Mouse (Mus musculus) small intestine, adult 2 months (tissue): Measurements from ENCODE around the gene Pik3r5.

Source experiments
- CTCF ChIP-seq: fragments of 200-500 bp; IDR thresholded peaks from 2 replicates; pipeline ENCODE4 v1.5.1; 2012; ENCODE audit warnings: low read depth, mild to moderate bottlenecking, control low read depth, inconsistent platforms, low read length, moderate library complexity, mixed read lengths; ENCODE audit not compliant: insufficient replicate concordance, insufficient read length; ENCODE audit errors: extremely low read depth
- POLR2A ChIP-seq: fragments of 200-500 bp; IDR thresholded peaks from 2 replicates; pipeline ENCODE4 v1.6.1; 2012; ENCODE audit warnings: low read depth, mild to moderate bottlenecking, control low read depth, inconsistent platforms, low read length, moderate library complexity

GRCm38 (mm10) chr11:68477661-68478060 lies 45.7 kb downstream of the Pik3r5 start:
- TF ChIP-seq POLR2A (no peak), CTCF (no peak)
